Mouse (Mus musculus) hindbrain, embryonic 14.5 days (tissue): Measurements from ENCODE around the gene Gm4353. TPM values are rescaled to one million over a fixed set of nuclear protein-coding genes. Genes with fewer than 3 reads are reported as not detected.

Experiments
- ATAC-seq: fragments of 200-750 bp; cut with Nextera tagmentation; 2 replicates; pipeline ENCODE4 v1.8.0; 2017; ENCODE audit warnings: moderate number of reproducible peaks, mild to moderate bottlenecking, moderate TSS enrichment, moderate library complexity; ENCODE audit not compliant: low FRiP score
- DNase-seq: peaks from one replicate; pipeline ENCODE4 v3.0.0-alpha.2; 2015; ENCODE audit warnings: low spot score
- H3K27ac ChIP-seq: fragments of 300-500 bp; sonication (generic); 2 replicates; pipeline ENCODE4 v1.5.1; 2014; ENCODE audit warnings: mild to moderate bottlenecking, moderate library complexity
- H3K27me3 ChIP-seq: fragments of 300-500 bp; sonication (generic); 2 replicates; pipeline ENCODE4 v1.6.1; 2014; ENCODE audit warnings: mild to moderate bottlenecking, low read length, mixed read lengths; ENCODE audit not compliant: control insufficient read depth, insufficient read depth
- H3K36me3 ChIP-seq: fragments of 300-500 bp; sonication (generic); replicated peaks from 2 replicates; pipeline ENCODE4 v1.6.1; 2014; ENCODE audit not compliant: control insufficient read depth, insufficient read depth
- H3K4me1 ChIP-seq: fragments of 300-500 bp; sonication (generic); replicated peaks from 2 replicates; pipeline ENCODE4 v1.6.1; 2014; ENCODE audit warnings: antibody characterized with exemption, low read length, mixed read lengths; ENCODE audit not compliant: control insufficient read depth, insufficient read depth
- H3K4me2 ChIP-seq: fragments of 300-500 bp; sonication (generic); replicated peaks from 2 replicates; pipeline ENCODE4 v1.6.1; 2014; ENCODE audit warnings: mild to moderate bottlenecking, moderate library complexity
- H3K4me3 ChIP-seq: fragments of 300-500 bp; sonication (generic); replicated peaks from 2 replicates; pipeline ENCODE4 v1.5.1; 2014; ENCODE audit warnings: mild to moderate bottlenecking, low read length
- H3K9ac ChIP-seq: fragments of 300-500 bp; sonication (generic); 2 replicates; pipeline ENCODE4 v1.6.1; 2014
- H3K9me3 ChIP-seq: fragments of 300-500 bp; sonication (generic); 2 replicates; pipeline ENCODE4 v1.6.1; 2016; ENCODE audit warnings: low read length; ENCODE audit not compliant: control insufficient read depth
- WGBS: fragments of 180-500 bp; shearing (Covaris S2); extraction: QIAGEN DNeasy Blood & Tissue Kit; methylation state at CpG from one replicate; pipeline ENCODE4 v1.1.7; 2014; 5-methylcytosine and 5-hydroxymethylcytosine counted together
- polyA plus RNA-seq: library from polyadenylated mRNA; unstranded; fragments of >200 nt; fragmentation: Nextera tagmentation; extraction: Ambion mirVana; gene quantifications from 2 replicates; pipeline ENCODE4 v1.2.1, GENCODE M21; 2014

The Gm4353 gene
- polyA plus RNA-seq, 1 experiment from 2014 or later = 0.40 TPM

DNA sequence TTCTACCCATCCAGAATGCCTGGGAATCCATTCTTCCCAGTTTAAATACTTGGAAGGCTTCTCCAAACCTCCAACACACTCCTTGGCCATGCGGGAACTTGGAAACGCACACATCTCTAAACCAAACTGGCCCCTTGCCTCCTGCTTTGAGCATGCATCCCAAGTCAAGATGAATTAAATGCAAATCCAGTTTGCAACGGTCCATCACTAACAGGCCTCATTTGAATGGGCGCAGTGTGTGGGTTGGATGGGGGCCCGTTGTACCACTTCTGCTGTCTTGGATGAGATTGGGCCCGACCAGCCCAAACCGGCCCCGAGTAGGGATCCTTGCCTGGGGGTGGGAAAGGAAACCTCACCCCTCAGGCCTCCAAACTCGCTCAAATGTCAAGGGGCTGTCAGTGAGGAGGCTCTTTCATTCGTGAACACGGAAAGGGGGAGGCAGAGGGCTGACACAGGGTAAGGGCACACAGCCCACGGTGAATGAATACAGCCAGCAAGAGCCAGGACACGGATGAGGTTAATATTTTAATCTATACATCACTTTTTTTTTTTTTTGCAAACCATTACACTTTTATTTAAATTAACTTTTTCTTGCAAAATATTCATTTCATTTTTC lies 38.7 kb upstream of the Gm4353 start:
- Histone ChIP-seq H3K9ac (no peak overlapping the region), H3K4me1 (peaks cover 5% of the 10 kb centered on the region; the same call in 1 of the 2 replicates), H3K36me3 (no peaks in the 10 kb centered on the region), H3K4me2 (no peak overlapping the region), H3K27me3 (no peaks in the 10 kb centered on the region), H3K4me3 (no peak overlapping the region), H3K9me3 (no peaks in the 10 kb centered on the region), H3K27ac (no peak overlapping the region)
- 26% methylated on average over 13 of the region's 13 CpGs for WGBS
- peak; percentile 82; the same call in 1 of the 2 replicates for ATAC-seq
- peak; percentile 36 for DNase-seq

DNA sequence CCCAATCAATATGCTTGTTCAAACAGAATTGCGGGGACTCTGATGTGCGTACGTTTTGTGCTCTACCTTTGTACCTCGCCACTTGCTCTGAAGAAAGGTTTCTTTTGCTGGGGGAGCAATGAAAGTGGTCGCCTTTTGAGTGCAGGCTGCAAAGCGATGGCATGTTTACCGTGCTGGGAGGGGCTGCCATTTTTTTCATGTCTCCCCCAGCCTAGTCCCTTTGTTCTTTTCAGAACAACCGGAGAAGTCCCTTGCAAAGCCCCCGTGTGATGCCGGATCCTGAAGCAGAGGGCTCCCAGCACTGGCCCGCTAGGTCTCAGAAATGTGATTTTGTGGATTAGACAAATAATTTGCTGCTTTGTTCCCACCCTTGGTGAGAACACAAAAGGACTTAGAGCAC lies 36.8 kb upstream of the Gm4353 start:
- H3K27ac ChIP-seq = no peak overlapping the region
- H3K4me1 ChIP-seq = peaks cover 5% of the 10 kb centered on the region; the same call in 1 of the 2 replicates
- H3K4me3 ChIP-seq = no peak overlapping the region
- no peak for DNase-seq
- no peaks in the 10 kb centered on the region for H3K9me3 ChIP-seq
- no peak overlapping the region for H3K4me2 ChIP-seq
- ATAC-seq = no peak
- H3K9ac ChIP-seq = no peak overlapping the region
- H3K27me3 ChIP-seq = no peaks in the 10 kb centered on the region
- no peaks in the 10 kb centered on the region for H3K36me3 ChIP-seq
- 34% methylated on average over 11 of the region's 11 CpGs for WGBS

DNA sequence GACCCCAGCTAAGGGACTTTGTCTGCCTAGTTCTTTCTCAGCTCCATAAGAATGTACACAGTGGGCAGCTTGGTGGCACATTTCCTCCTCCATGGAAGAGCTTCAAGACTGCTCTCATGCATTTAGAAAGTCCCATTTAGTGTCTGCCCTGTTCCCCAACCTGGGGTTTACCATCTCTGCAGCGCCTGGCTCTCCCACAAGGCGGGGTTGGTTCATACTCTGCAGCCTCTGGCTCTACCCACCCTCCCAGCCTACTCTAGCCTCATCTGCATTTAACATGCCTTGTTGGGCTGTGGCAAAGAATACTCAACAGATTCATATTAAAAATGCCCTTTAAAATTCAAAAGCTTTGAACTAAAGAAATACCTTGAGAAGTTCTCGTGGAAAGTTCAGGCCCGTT lies 36.3 kb upstream of the Gm4353 start:
- H3K36me3 ChIP-seq = no peaks in the 10 kb centered on the region
- WGBS = 73% methylated on average over 4 of the region's 4 CpGs
- ATAC-seq (no peak), DNase-seq (no peak)
- no peaks in the 10 kb centered on the region for H3K27me3 ChIP-seq
- no peak overlapping the region for H3K27ac ChIP-seq
- no peaks in the 10 kb centered on the region for H3K9me3 ChIP-seq
- peaks cover 5% of the 10 kb centered on the region; the same call in 1 of the 2 replicates for H3K4me1 ChIP-seq
- H3K4me3 ChIP-seq = no peak overlapping the region
- no peak overlapping the region for H3K4me2 ChIP-seq
- H3K9ac ChIP-seq = no peak overlapping the region

DNA sequence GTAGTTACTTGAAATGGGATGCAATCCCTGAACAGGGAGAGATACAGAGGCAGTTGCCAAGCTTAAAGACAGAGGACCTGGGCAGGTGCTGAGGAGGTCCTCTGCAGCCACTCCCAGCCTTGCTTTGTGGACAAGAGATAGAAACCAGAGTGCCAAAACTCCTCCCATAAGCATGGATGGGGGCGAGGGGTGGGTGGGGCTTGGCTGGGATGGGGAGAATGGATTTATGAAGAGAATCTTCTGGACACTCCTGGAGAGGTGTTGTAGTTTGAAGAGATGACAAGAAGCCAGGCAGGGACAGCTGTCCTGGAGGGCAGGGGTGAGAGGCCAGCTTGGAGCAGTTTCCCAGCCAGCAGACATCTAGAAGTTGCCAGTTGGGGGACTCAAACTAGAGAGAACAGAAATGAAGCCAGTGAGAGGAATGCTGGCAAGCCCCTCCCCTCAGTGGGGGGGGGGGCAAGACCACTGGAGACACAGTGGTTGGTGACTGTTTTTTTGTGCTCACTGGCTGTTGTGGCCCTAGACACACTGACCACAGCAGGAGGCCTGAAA lies 34.9 kb upstream of the Gm4353 start:
- no peak overlapping the region for H3K9ac ChIP-seq

DNA sequence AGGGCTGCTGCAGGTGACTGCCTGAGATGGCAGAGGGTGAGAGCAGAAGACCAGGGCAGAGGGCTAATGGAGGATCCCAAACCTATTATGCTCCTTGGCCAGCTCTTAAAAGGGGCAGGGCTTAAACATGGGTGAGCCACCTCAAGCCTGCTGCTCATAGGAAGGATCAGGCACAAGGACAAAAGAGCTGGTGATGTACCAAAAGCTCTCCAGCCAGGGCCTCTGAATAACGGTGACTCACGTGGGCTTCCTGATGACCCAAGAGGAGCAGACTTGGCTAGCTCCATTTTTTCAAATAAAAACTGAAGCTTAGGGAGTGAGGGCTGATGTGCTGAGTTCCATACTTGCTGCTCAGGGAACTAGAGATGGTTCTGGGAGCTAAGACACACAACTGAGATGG lies 31.6 kb upstream of the Gm4353 start:
- Histone ChIP-seq H3K4me3 (no peak overlapping the region), H3K27ac (no peak overlapping the region), H3K27me3 (no peaks in the 10 kb centered on the region), H3K4me2 (no peak overlapping the region), H3K36me3 (no peaks in the 10 kb centered on the region), H3K4me1 (no peaks in the 10 kb centered on the region), H3K9me3 (no peaks in the 10 kb centered on the region), H3K9ac (no peak overlapping the region)
- DNase-seq = no peak
- 68% methylated on average over 2 of the region's 2 CpGs for WGBS
- no peak for ATAC-seq

More for the DNA sequence above, 34.9 kb upstream of the Gm4353 start:
- H3K36me3 ChIP-seq = no peaks in the 10 kb centered on the region
- no peaks in the 10 kb centered on the region for H3K27me3 ChIP-seq
- no peak overlapping the region for H3K4me2 ChIP-seq
- no peak for ATAC-seq
- no peak overlapping the region for H3K4me3 ChIP-seq
- H3K9me3 ChIP-seq = no peaks in the 10 kb centered on the region
- no peak for DNase-seq
- H3K4me1 ChIP-seq = peaks cover 5% of the 10 kb centered on the region; the same call in 1 of the 2 replicates
- no peak overlapping the region for H3K27ac ChIP-seq
- WGBS = 85% methylated on average over 1 of the region's 1 CpGs

DNA sequence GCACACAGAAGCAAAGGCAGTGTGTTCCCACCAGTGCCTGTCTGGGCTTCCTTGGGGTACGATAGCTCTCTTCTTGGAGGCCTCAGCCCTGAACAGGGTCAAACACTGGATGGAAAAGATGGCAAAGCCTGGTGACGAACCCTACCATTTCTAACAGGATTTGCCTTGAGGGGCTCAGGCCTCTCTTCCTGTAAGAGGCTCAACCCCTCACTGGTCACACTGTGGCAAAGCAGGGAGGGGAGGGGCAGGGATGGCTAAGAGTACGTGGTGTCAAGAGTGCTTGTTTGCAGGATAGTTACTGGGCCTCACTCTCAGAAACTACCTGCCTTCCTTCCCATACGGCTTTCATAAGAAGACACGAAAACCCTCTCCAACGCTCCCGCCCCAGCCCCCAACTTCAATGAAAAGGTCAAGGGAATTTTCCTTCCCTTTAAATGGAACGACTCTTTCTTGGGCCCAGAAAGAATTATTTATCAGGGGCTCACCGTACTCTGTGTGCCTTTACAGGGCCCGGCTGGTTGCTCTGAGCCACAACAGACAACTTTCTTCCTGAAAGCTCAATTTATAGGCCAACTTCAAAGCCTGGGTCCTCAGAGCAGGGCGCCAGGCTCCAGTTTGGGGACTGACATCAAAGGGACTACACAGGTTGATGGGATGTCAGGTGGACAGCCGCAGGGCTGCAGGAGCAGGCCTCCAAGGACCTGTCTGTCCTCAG lies 30.9 kb upstream of the Gm4353 start:
- no peak for DNase-seq
- no peak overlapping the region for H3K4me3 ChIP-seq
- H3K36me3 ChIP-seq = no peaks in the 10 kb centered on the region
- ATAC-seq = no peak
- H3K9ac ChIP-seq = no peak overlapping the region
- no peaks in the 10 kb centered on the region for H3K4me1 ChIP-seq
- 81% methylated on average over 12 of the region's 12 CpGs for WGBS
- H3K9me3 ChIP-seq = no peaks in the 10 kb centered on the region
- H3K4me2 ChIP-seq = no peak overlapping the region
- no peak overlapping the region for H3K27ac ChIP-seq
- H3K27me3 ChIP-seq = no peaks in the 10 kb centered on the region

DNA sequence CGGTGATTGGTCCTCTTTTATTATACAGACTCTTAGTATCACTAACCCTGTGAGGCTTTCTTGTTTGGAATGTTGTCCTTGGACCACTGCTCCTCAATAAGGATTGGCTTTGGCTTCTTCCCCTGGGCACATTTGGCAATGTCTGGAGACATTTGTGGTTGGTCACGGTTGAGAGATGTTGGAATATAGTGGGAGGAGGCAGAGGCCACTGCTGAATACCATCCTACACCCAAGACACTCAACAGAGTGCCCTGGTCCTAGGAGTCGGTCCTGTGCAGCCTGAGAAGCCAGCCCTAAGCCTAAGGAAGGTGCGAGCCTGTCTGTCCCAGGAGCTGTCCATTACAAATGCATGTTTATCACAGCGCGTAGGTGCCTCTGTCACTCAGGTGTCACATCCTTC lies 27.1 kb upstream of the Gm4353 start:
- Histone ChIP-seq H3K4me2 (no peak overlapping the region), H3K4me3 (no peak overlapping the region), H3K9me3 (no peaks in the 10 kb centered on the region), H3K4me1 (no peaks in the 10 kb centered on the region), H3K36me3 (peaks cover 9% of the 10 kb centered on the region; the same call in 1 of the 2 replicates), H3K27ac (no peak overlapping the region), H3K27me3 (no peaks in the 10 kb centered on the region), H3K9ac (no peak overlapping the region)
- WGBS = 85% methylated on average over 6 of the region's 6 CpGs
- DNase-seq = no peak
- ATAC-seq = no peak

DNA sequence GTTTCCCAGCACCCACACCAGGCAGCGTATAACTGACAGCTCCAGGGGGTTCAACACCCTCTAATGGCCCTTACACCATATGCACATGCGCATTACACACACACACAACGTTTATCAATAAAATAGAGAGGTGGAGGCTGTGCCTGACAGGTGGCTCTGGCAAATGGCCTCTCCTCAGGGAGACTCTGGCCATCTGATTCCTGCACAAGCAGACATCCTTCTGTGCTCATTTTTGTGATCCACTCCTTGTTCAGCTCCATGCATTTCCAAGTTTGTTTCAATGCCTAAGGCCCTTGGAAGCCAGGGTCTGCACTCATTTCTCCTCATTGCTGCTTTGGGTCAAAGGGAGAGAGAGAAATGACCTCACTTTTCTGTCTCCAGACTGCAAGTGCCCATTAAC lies 26.2 kb upstream of the Gm4353 start:
- H3K9me3 ChIP-seq = no peaks in the 10 kb centered on the region
- H3K27ac ChIP-seq = no peak overlapping the region
- H3K27me3 ChIP-seq = no peaks in the 10 kb centered on the region
- H3K9ac ChIP-seq = no peak overlapping the region
- no peak overlapping the region for H3K4me2 ChIP-seq
- 64% methylated on average over 3 of the region's 3 CpGs for WGBS
- peaks cover 18% of the 10 kb centered on the region for H3K36me3 ChIP-seq
- DNase-seq = no peak
- ATAC-seq = no peak
- no peak overlapping the region for H3K4me3 ChIP-seq
- H3K4me1 ChIP-seq = no peaks in the 10 kb centered on the region

DNA sequence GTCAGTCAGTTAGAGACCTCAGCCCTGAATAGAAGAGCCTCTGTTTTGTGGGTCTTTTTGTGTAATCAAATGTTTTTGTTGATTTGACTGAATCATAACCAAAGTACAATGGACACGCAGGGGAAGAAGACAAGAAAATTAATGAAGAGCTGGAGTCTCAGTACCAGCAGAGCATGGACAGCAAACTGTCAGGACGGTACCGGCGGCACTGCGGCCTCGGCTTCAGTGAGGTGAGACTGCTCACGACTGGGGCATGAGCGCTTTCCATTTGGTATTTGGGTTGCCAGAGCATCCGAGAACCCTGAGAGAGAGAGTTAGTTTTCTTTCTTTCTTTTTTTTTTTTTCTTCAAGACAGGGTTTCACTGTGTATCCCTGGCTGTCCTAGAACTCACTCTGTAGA lies 18.7 kb upstream of the Gm4353 start:
- H3K9me3 ChIP-seq = no peaks in the 10 kb centered on the region
- no peak overlapping the region for H3K27ac ChIP-seq
- no peaks in the 10 kb centered on the region for H3K27me3 ChIP-seq
- H3K36me3 ChIP-seq = peaks cover 67% of the 10 kb centered on the region
- H3K4me1 ChIP-seq = peaks cover 5% of the 10 kb centered on the region; the same call in 1 of the 2 replicates
- DNase-seq (no peak), ATAC-seq (no peak)
- H3K9ac ChIP-seq = no peak overlapping the region
- no peak overlapping the region for H3K4me2 ChIP-seq
- WGBS = 97% methylated on average over 9 of the region's 9 CpGs
- no peak overlapping the region for H3K4me3 ChIP-seq
